Mouse (Mus musculus): ENCODE results near the gene Olfr523.

Olfr523 gene

GRCm38 (mm10) chr7:140180692-140181091 lies 7.7 kb downstream of the Olfr523 start:
- DNase-seq (ENCODE audit: low spot score): no peak

- DNase-seq (ENCODE audit: low spot score): no peak
Observed at GRCm38 (mm10) chr7:140184206-140184605, 11.2 kb downstream of the Olfr523 start.

GRCm38 (mm10) chr7:140186646-140187620 lies 13.9 kb downstream of the Olfr523 start:
- no peak for DNase-seq (ENCODE audit: low spot score)

- no peak for DNase-seq (ENCODE audit: low spot score)
Observed at GRCm38 (mm10) chr7:140187721-140188390, 14.8 kb downstream of the Olfr523 start.

GRCm38 (mm10) chr7:140188391-140189328 lies 15.6 kb downstream of the Olfr523 start:
- no peak for DNase-seq (ENCODE audit: low spot score)

GRCm38 (mm10) chr7:140190435-140190834 lies 17.4 kb downstream of the Olfr523 start:
- no peak for DNase-seq (ENCODE audit: low spot score)

GRCm38 (mm10) chr7:140192445-140192844 lies 19.4 kb downstream of the Olfr523 start:
- DNase-seq (ENCODE audit: low spot score): no peak

- DNase-seq (ENCODE audit: low spot score): no peak
Observed at GRCm38 (mm10) chr7:140192851-140193250, 19.8 kb downstream of the Olfr523 start.

GRCm38 (mm10) chr7:140194031-140194430 lies 21.0 kb downstream of the Olfr523 start:
- no peak for DNase-seq (ENCODE audit: low spot score)

- DNase-seq (ENCODE audit: low spot score): no peak
Observed at GRCm38 (mm10) chr7:140196002-140196401, 23.0 kb downstream of the Olfr523 start.

- no peak for DNase-seq (ENCODE audit: low spot score)
Observed at GRCm38 (mm10) chr7:140201090-140201489, 28.1 kb downstream of the Olfr523 start.

- DNase-seq (ENCODE audit: low spot score): no peak
Observed at GRCm38 (mm10) chr7:140205864-140206263, 32.8 kb downstream of the Olfr523 start, which contains the start of gene Olfr524. Gene Olfr524 (minus strand): TSS chr7:140205964.

GRCm38 (mm10) chr7:140206904-140207303 lies 33.9 kb downstream of the Olfr523 start:
- no peak for DNase-seq (ENCODE audit: low spot score)

GRCm38 (mm10) chr7:140208153-140208552 lies 35.1 kb downstream of the Olfr523 start:
- no peak for DNase-seq (ENCODE audit: low spot score)

- no peak for DNase-seq (ENCODE audit: low spot score)
Observed at GRCm38 (mm10) chr7:140208677-140209076, 35.7 kb downstream of the Olfr523 start.

GRCm38 (mm10) chr7:140213841-140214240 lies 40.8 kb downstream of the Olfr523 start:
- no peak for DNase-seq (ENCODE audit: low spot score)

GRCm38 (mm10) chr7:140217967-140218366 lies 45.0 kb downstream of the Olfr523 start, which contains the start of gene Cd163l1:
Gene Cd163l1 (plus strand): TSS chr7:140218267.
- DNase-seq (ENCODE audit: low spot score): no peak

- no peak for DNase-seq (ENCODE audit: low spot score)
Observed at GRCm38 (mm10) chr7:140219268-140219667, 46.3 kb downstream of the Olfr523 start.

GRCm38 (mm10) chr7:140220375-140220774 lies 47.4 kb downstream of the Olfr523 start:
- DNase-seq (ENCODE audit: low spot score): no peak

- DNase-seq (ENCODE audit: low spot score): no peak
Observed at GRCm38 (mm10) chr7:140224209-140224608, 51.2 kb downstream of the Olfr523 start.
